Mouse (Mus musculus): ENCODE data around the gene Gpr45. TPM values are rescaled to one million over a fixed set of nuclear protein-coding genes. Genes with fewer than 3 reads are reported as not detected.

The Gpr45 gene
- not detected for polyA plus RNA-seq (2021)

DNA sequence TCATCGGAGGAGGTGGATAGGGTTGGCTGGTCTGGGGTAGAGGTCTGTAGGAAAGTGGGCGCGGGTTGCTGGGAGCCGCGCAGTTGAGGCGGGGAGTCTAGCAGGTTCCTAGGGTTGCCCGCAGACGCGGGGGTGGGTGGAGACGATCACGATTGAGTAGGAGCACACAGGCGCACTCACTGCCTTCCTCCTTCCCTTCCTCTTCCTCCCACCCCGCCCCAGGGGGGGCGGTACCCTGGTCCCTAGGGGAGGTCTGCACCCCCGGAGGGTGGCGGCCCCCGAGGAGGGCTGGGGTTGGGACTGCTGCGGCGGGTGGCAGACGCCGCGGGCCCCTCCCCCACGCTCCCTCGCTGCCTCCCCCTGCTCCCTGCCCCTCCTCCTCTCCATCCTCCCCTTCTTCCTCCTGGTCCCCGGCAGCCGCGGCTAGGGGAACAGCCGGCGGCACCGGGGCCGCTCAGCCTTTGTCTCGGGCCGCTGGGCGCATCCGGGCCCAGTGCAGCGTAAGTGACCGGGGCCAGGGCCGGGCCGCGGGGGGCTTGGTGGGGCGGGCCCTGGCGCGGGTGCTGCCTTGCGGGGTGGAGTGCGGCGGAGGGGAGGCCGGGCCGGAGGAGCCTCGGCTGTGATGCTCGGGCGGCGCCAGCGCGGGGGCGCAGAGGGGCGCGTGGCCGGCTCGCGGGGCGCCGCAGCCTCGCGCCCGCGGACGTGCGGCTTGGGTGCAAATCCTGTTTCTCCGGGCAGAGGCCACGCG, at the start of gene Gpr45:
Gene Gpr45 (plus strand): TSS at position 139 of the 748 bp plus-strand sequence.
- POLR2A ChIA-PET, result no interaction called here
- CTCF ChIA-PET, result no interaction called here
- peaks cover 44% of the 10 kb centered on the region for H3K27me3 ChIP-seq
- DNase-seq (ENCODE audit: low read depth, low spot score), result no peak
- in situ Hi-C loops (cut with MboI; ENCODE audit: low pct_unique_long_range_greater_than_20kb), result no loop called here
- no peak for TF ChIP-seq CTCF (IDR thresholded peaks at IDR 0.05)
- peak; percentile 54 for ATAC-seq

DNA sequence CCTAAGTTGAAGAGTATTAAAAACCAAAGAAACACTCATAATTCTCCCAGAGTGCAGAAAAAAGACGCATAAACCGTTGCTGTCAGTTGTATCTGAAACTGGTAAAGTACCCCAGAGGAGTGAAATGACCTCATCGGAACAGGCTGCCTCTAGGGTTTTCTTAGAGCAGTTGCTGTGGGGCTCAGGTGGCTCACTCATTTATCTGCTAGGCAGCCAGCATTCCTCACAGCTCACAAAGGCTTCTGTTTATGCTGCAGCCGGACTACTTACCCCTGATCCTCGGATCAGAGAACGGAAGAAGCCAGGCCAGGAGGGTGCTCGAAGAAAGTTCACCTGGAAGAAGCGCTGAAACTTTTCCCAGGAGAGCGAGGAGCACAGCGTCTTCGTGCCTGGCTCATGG, 47.5 kb upstream of the Gpr45 start:
- CTCF ChIA-PET, result interaction anchor here (1.0 kb wide), 1 partner anchor 10 kb away, joined by 3 read pairs; no protein-coding TSS in a partner anchor
- in situ Hi-C loops (cut with MboI; ENCODE audit: low pct_unique_long_range_greater_than_20kb), result loop anchor here (25.0 kb wide), 1 partner anchor 832 kb away; the partner anchor contains the start of gene 1500015O10Rik
- ATAC-seq, result no peak

DNA sequence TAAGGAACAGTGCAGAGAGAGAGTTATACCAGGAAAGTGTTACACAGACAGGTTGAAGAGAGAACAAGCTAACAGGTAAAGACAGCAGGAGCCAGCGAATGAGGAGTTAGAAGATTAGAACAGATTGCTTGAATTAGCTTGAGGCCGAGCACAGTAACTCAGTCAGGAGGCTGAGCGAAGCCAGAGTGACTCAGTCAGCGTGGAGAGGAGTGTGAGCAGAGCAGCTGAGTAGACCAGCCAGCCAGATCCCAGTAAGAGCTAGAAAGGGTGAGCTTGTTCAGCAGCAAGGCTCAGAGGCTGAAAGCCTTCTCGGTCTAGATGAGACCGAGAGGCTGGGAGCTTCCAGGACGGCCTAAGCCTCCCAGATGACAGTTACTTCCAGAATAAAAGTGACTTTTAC, 46.0 kb upstream of the Gpr45 start:
- ATAC-seq (no peak), DNase-seq (ENCODE audit: low read depth, low spot score) (no peak)
- ChIA-PET POLR2A (no interaction called here), CTCF (no interaction called here)
- in situ Hi-C loops (cut with MboI; ENCODE audit: low pct_unique_long_range_greater_than_20kb), result loop anchor here (25.0 kb wide), 1 partner anchor 831 kb away; the partner anchor contains the start of gene 1500015O10Rik
- no peak for TF ChIP-seq CTCF (IDR thresholded peaks at IDR 0.05)
- no peaks in the 10 kb centered on the region for H3K27me3 ChIP-seq

More for the DNA sequence above, 47.5 kb upstream of the Gpr45 start:
- no peak for DNase-seq (ENCODE audit: low read depth, low spot score)
- H3K27me3 ChIP-seq, result no peaks in the 10 kb centered on the region
- POLR2A ChIA-PET, result no interaction called here
- no peak for TF ChIP-seq CTCF (IDR thresholded peaks at IDR 0.05)

DNA sequence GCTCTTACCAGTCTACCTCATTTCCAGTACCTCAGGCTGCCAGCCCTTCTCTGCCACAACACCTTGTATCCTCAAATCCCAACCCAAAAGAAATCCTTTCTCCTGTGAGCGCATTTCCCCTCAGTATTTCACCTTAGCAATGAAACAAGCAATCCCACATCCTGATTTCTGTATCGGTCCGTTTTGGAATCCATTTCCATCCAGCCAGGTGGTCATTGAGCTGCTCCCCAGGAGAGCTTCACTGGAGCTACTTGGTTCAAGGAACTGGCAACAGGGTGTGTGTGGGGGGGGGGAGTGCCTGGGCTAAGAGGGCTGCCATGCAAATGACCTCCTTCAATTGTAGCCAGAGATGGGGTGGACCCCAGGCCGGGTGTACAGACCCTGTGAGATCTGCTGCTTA, 45.5 kb upstream of the Gpr45 start:
- no peak for ATAC-seq
- TF ChIP-seq CTCF (IDR thresholded peaks at IDR 0.05), result no peak
- in situ Hi-C loops (cut with MboI; ENCODE audit: low pct_unique_long_range_greater_than_20kb), result loop anchor here (25.0 kb wide), 1 partner anchor 830 kb away; the partner anchor contains the start of gene 1500015O10Rik
- CTCF ChIA-PET, result no interaction called here
- H3K27me3 ChIP-seq, result no peaks in the 10 kb centered on the region
- no peak for DNase-seq (ENCODE audit: low read depth, low spot score)
- POLR2A ChIA-PET, result no interaction called here

DNA sequence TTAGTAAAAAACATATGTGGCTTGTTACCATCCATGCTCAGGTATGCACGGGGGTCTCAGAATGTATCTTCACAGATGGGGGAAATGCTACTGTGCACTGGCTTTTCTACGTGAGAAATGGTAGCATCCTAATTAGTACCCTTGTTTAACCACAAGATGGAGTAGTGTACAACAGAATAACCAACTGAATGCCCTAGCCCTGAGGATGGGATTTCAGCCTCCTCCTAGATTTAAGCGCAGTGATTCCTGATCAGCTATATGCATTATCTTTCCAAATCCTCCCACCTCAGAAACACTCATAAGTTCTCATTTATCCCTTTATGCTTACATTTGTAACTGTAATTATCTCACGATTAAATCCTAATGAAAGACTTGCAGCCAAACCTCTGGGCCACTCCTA, 37.6 kb upstream of the Gpr45 start:
- H3K27me3 ChIP-seq, result no peaks in the 10 kb centered on the region
- ATAC-seq, result peak; percentile 73
- no peak for DNase-seq (ENCODE audit: low read depth, low spot score)
- CTCF ChIA-PET, result interaction anchor here (0.6 to 1.1 kb wide), 3 partner anchors 10 to 195 kb away, joined by 3 read pairs; no protein-coding TSS in a partner anchor
- POLR2A ChIA-PET, result no interaction called here
- TF ChIP-seq CTCF (IDR thresholded peaks at IDR 0.05), result peak; percentile 65
- in situ Hi-C loops (cut with MboI; ENCODE audit: low pct_unique_long_range_greater_than_20kb), result loop anchor here (5.0 to 25.0 kb wide), 2 partner anchors 142 to 822 kb away; partner anchors contain the start of gene 1500015O10Rik

DNA sequence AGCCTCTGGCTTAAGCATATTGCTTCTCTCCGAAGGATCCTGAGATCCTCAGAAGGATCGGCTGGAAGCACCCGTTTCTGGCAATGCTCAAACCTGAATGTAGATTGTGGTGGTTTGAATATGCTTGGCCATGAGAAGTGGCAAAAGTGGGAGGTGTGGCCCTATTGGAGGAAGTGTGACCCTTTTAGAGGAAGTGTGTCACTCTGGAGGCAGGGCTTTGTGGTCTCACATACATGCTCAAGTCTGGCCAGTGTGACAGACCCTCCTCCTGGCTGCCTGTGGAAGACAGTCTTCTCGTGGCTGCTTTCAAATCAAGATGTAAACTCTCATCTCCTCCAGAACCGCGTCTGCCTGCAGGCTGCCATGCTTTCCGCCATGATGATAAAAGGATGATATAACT, 36.0 kb upstream of the Gpr45 start:
- POLR2A ChIA-PET, result no interaction called here
- H3K27me3 ChIP-seq, result no peaks in the 10 kb centered on the region
- in situ Hi-C loops (cut with MboI; ENCODE audit: low pct_unique_long_range_greater_than_20kb), result loop anchor here (5.0 to 25.0 kb wide), 2 partner anchors 141 to 821 kb away; partner anchors contain the start of gene 1500015O10Rik
- CTCF ChIA-PET, result no interaction called here
- DNase-seq (ENCODE audit: low read depth, low spot score), result no peak
- no peak for TF ChIP-seq CTCF (IDR thresholded peaks at IDR 0.05)
- no peak for ATAC-seq

DNA sequence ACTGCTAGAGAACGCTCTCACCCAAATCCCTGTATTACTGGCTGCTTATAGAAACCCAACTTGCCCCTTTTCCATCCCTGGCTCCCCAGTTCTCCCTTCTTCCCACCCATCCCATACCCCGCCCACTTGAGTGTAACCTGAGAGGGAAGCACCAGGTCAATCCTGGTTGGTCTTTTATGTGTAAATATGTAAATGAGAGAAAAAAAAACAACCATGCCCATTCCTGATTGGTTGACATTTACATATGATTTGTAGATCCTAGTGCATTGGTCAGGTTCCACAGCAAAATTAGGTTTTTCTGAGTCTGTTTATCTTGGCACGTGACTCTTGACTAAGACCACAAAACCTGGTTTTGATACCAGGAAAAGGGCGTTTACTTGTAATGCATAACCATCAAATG, 34.8 kb upstream of the Gpr45 start:
- ChIA-PET CTCF (no interaction called here), POLR2A (no interaction called here)
- in situ Hi-C loops (cut with MboI; ENCODE audit: low pct_unique_long_range_greater_than_20kb), result loop anchor here (5.0 to 25.0 kb wide), 2 partner anchors 139 to 819 kb away; partner anchors contain the start of gene 1500015O10Rik
- H3K27me3 ChIP-seq, result peaks cover under 1% of the 10 kb centered on the region
- no peak for TF ChIP-seq CTCF (IDR thresholded peaks at IDR 0.05)
- DNase-seq (ENCODE audit: low read depth, low spot score), result no peak
- no peak for ATAC-seq

DNA sequence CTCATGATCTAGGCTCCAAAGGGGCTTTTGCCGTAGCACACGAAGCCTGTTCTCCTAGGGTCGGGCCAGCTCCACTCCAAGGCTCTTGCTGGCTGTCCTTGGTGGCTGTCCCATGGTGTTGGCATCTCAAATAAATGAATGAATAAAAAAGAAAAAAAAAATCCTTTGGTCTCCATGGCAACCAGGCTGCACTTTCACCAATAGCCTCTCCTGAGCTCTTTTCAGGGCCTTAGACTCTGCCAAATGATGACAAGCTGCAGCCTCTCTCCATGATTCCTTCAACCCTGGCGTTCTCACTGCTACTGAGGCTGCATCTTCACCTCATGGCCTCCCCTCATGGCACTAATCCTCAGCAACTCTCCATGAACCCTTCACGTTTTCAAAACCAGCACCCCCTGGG, 28.7 kb upstream of the Gpr45 start:
- CTCF ChIA-PET, result no interaction called here
- peaks cover 29% of the 10 kb centered on the region for H3K27me3 ChIP-seq
- TF ChIP-seq CTCF (IDR thresholded peaks at IDR 0.05), result no peak
- in situ Hi-C loops (cut with MboI; ENCODE audit: low pct_unique_long_range_greater_than_20kb), result loop anchor here (25.0 kb wide), 1 partner anchor 813 kb away; the partner anchor contains the start of gene 1500015O10Rik
- ATAC-seq (no peak), DNase-seq (ENCODE audit: low read depth, low spot score) (no peak)
- POLR2A ChIA-PET, result no interaction called here

DNA sequence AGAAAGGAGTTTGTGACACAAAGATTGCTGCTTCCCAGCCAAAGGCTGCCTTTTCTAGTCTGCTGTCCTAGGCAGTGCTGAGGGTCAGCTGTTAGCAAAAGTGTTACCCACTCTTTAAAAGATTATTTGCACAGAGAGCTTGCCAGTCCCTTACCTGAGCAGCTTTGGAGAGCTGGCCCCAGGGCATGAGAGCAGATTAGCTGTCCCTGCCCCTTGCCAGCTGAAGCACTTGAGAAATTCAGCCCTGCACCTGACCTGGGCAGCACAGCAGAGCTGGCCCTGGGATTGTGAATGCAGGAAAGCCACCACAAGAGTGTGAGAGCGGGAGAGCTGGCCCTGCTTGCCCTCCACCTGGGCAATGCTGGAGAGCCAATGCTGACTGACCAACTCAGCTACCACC, 19.1 kb upstream of the Gpr45 start:
- POLR2A ChIA-PET, result interaction anchor here (0.6 kb wide), 1 partner anchor 1459 kb away, joined by 5 read pairs; no protein-coding TSS in a partner anchor
- ATAC-seq, result no peak
- DNase-seq (ENCODE audit: low read depth, low spot score), result no peak
- in situ Hi-C loops (cut with MboI; ENCODE audit: low pct_unique_long_range_greater_than_20kb), result no loop called here
- TF ChIP-seq CTCF (IDR thresholded peaks at IDR 0.05), result no peak
- peaks cover 59% of the 10 kb centered on the region for H3K27me3 ChIP-seq
- CTCF ChIA-PET, result interaction anchor here (1.4 kb wide), 1 partner anchor 25 kb away, joined by 3 read pairs; no protein-coding TSS in a partner anchor

DNA sequence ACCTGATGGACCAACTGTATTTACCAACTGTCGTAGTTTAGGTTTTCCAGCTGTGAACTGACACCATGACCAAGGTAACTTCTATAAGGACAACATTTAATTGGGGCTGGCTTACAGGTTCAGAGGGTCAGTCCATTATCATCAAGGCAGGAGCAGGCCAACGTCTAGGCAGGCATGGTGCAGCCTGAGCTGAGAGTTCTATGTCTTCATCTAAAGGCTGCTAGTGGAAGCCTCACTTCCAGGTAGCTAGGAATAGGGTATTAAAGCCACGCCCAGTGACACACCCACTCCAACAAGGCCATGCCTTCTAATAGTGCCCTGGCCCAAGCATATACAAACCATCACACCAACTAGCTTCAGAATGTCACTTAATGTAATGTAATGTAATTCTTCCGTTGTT, 4.2 kb upstream of the Gpr45 start:
- no peak for DNase-seq (ENCODE audit: low read depth, low spot score)
- peaks cover 18% of the 10 kb centered on the region for H3K27me3 ChIP-seq
- no peak for ATAC-seq
- TF ChIP-seq CTCF (IDR thresholded peaks at IDR 0.05), result no peak
- ChIA-PET POLR2A (no interaction called here), CTCF (no interaction called here)
- in situ Hi-C loops (cut with MboI; ENCODE audit: low pct_unique_long_range_greater_than_20kb), result no loop called here

DNA sequence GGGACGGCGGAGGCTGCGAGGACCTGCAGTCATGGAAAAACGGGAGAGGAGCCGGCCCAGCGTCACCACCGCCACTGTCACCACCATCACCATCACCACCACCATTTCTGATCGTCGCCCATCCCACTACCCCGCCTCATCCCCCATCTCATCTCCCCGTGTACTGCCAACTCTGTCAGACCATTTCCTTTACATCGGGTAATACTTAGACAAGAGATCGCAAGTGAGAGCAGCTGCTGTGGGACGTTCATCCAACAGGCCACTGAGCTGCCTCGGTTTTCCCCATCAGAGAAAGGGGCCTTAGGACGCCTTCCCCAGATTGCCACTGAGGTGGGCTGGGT, 780 bp downstream of the Gpr45 start:
- POLR2A ChIA-PET, result no interaction called here
- peaks cover 44% of the 10 kb centered on the region for H3K27me3 ChIP-seq
- CTCF ChIA-PET, result no interaction called here
- no peak for TF ChIP-seq CTCF (IDR thresholded peaks at IDR 0.05)
- ATAC-seq (no peak), DNase-seq (ENCODE audit: low read depth, low spot score) (no peak)
- in situ Hi-C loops (cut with MboI; ENCODE audit: low pct_unique_long_range_greater_than_20kb), result no loop called here

All from Patski (cell line).